Mouse (Mus musculus): ENCODE data around the gene Commd1.

Commd1 gene

GRCm38 (mm10) chr11:22952668-22953067 lies 29.5 kb downstream of the Commd1 start:
- in situ Hi-C loops (cut with MboI, MseI), result loop anchor here (5.0 to 25.0 kb wide), 2 partner anchors 315 to 715 kb away; no protein-coding TSS in a partner anchor

GRCm38 (mm10) chr11:22950131-22950530 lies 32.1 kb downstream of the Commd1 start:
- in situ Hi-C loops (cut with MboI, MseI), result loop anchor here (5.0 to 25.0 kb wide), 2 partner anchors 313 to 713 kb away; no protein-coding TSS in a partner anchor

- in situ Hi-C loops (cut with MboI, MseI), result loop anchor here (10.0 kb wide), 1 partner anchor 434 kb away; the partner anchor contains the start of gene Tmem17
Measured at GRCm38 (mm10) chr11:22949101-22949500, 33.1 kb downstream of the Commd1 start.

- in situ Hi-C loops (cut with MboI, MseI), result no loop called here
Measured at GRCm38 (mm10) chr11:22938983-22939382, 43.2 kb downstream of the Commd1 start.

- in situ Hi-C loops (cut with MboI, MseI), result no loop called here
Measured at GRCm38 (mm10) chr11:22937716-22938316, 44.4 kb downstream of the Commd1 start.

GRCm38 (mm10) chr11:22936446-22937125 lies 45.6 kb downstream of the Commd1 start:
- in situ Hi-C loops (cut with MboI, MseI), result no loop called here

GRCm38 (mm10) chr11:22932167-22932566 lies 50.0 kb downstream of the Commd1 start:
- in situ Hi-C loops (cut with MboI, MseI), result loop anchor here (5.0 kb wide), 1 partner anchor 80 kb away; no protein-coding TSS in a partner anchor

GRCm38 (mm10) chr11:22931320-22931905 lies 50.8 kb downstream of the Commd1 start:
- in situ Hi-C loops (cut with MboI, MseI), result loop anchor here (5.0 kb wide), 1 partner anchor 79 kb away; no protein-coding TSS in a partner anchor

- in situ Hi-C loops (cut with MboI, MseI), result loop anchor here (5.0 kb wide), 1 partner anchor 78 kb away; no protein-coding TSS in a partner anchor
Measured at GRCm38 (mm10) chr11:22930129-22930528, 52.1 kb downstream of the Commd1 start.

- in situ Hi-C loops (cut with MboI, MseI), result no loop called here
Measured at GRCm38 (mm10) chr11:22928586-22929169, 53.5 kb downstream of the Commd1 start.

GRCm38 (mm10) chr11:22923606-22924005 lies 58.6 kb downstream of the Commd1 start:
- in situ Hi-C loops (cut with MboI, MseI), result no loop called here

- in situ Hi-C loops (cut with MboI, MseI), result no loop called here
Measured at GRCm38 (mm10) chr11:22922546-22922945, 59.6 kb downstream of the Commd1 start.

- in situ Hi-C loops (cut with MboI, MseI), result no loop called here
Measured at GRCm38 (mm10) chr11:22919336-22919735, 62.8 kb downstream of the Commd1 start.

GRCm38 (mm10) chr11:22917786-22918185 lies 64.4 kb downstream of the Commd1 start:
- in situ Hi-C loops (cut with MboI, MseI), result no loop called here

- in situ Hi-C loops (cut with MboI, MseI), result no loop called here
Measured at GRCm38 (mm10) chr11:22913744-22914143, 68.4 kb downstream of the Commd1 start.

GRCm38 (mm10) chr11:22911831-22912230 lies 70.4 kb downstream of the Commd1 start:
- in situ Hi-C loops (cut with MboI, MseI), result no loop called here

GRCm38 (mm10) chr11:22906453-22906865 lies 75.7 kb downstream of the Commd1 start:
- in situ Hi-C loops (cut with MboI, MseI), result loop anchor here (10.0 kb wide), 1 partner anchor 532 kb away; no protein-coding TSS in a partner anchor

GRCm38 (mm10) chr11:22902923-22903322 lies 79.3 kb downstream of the Commd1 start:
- in situ Hi-C loops (cut with MboI, MseI), result loop anchor here (10.0 kb wide), 1 partner anchor 528 kb away; no protein-coding TSS in a partner anchor

GRCm38 (mm10) chr11:22900041-22900440 lies 82.1 kb downstream of the Commd1 start:
- in situ Hi-C loops (cut with MboI, MseI), result loop anchor here (10.0 kb wide), 1 partner anchor 525 kb away; no protein-coding TSS in a partner anchor

- in situ Hi-C loops (cut with MboI, MseI), result no loop called here
Measured at GRCm38 (mm10) chr11:22897642-22898041, 84.5 kb downstream of the Commd1 start.

- in situ Hi-C loops (cut with MboI, MseI), result no loop called here
Measured at GRCm38 (mm10) chr11:22897127-22897526, 85.1 kb downstream of the Commd1 start.

GRCm38 (mm10) chr11:22893075-22893474 lies 89.1 kb downstream of the Commd1 start:
- in situ Hi-C loops (cut with MboI, MseI), result no loop called here

All from T-helper 1 cell (primary cell).